Mouse (Mus musculus): Measurements from ENCODE around the gene Drg2.

Gene Drg2

DNA sequence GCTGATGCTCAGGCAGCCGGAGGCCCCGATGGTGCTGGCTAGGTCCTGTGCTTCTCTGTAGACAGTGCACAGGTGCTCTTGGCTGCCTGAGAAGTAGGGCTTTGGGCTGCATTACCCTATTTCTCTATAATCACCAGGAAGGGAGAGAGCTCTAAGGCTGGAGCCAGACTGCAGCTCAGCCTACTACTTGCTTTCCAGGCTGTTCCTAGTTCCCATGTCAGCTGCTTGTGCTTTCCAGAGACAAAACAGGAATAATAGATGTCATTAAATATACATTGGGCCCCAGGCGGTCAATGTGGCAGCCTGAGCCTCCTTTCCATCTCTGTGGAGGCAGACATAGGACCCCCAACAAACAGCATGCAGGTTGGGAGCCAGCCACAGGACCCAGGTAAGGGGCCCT lies 14.6 kb downstream of the Drg2 start, which contains the start of gene Myo15:
Gene Myo15, plus strand, starts transcription at position 301 of the 400 bp plus-strand sequence.
- no peak for DNase-seq (ENCODE audit: low spot score in 2 of 2)

DNA sequence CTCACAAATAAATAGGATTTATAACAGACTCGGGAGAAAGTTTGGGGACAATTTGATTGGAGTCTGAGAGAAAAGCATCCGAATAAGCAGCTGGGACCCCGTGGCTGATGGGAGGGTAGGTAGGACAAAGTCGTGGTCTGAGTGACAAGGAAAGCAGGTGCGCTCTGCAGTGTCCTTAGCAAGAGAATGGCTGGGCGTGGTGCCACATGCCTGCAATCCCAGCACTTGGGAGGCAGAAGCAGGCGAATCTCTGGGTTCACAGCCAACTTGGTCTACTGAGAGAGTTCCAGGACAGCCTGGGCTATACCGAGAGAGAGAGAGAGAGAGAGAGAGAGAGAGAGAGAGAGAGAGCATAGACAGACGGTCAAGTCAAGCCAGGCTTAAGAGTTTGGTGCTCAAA lies 16.4 kb downstream of the Drg2 start:
- no peak for DNase-seq (ENCODE audit: low spot score in 2 of 2)

DNA sequence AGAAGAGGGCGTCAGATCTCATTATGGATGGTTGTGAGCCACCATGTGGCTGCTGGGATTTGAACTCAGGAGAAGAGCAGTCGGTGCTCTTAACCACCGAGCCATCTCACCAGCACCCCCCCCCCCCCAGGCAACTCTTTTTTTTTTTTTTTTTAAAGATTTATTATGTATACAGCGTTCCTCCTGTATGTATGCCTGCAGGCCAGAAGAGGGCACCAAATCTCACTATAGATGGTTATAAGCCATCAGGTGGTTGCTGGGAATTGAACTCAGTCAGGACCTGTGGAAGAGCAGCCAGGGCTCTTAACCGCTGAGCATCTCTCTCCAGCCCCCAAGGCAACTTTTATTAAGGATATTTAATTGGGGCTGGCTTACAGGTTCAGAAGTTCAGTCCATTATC lies 20.1 kb downstream of the Drg2 start:
- DNase-seq (ENCODE audit: low spot score in 2 of 2), result no peak

DNA sequence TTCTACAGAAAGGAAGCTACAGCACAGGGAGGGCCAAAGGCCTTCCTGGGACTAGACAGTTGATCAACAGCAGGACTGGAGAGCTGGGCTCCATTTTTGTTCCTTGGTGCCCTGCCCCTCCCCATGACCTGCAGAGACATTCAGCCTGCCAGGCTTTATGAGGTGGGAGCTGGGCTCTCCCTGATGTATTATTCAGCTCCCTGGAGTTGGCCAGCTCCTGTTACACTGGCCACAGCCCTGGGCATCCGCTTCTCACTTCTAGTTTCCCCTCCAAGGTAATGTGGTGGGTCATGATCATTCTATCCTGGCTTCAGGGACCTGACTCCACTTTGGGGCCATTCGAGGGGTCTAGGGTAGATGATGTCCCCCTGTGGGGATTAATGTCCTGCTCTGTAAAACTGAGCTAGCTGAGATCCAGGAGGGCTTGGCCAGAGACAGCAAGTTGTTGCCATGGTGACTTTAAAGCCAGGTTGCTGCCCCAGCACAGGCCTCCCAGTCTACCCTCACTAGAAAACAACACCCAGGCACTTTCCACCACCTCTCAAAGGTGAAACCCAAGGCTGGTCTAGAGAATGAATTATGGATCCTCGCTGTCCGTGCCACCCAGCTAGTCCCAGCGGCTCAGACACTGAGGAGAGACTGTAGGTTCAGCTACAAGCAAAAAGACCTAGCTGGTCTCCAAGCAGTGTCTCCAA lies 21.4 kb downstream of the Drg2 start:
- DNase-seq (ENCODE audit: low spot score in 2 of 2), result no peak

DNA sequence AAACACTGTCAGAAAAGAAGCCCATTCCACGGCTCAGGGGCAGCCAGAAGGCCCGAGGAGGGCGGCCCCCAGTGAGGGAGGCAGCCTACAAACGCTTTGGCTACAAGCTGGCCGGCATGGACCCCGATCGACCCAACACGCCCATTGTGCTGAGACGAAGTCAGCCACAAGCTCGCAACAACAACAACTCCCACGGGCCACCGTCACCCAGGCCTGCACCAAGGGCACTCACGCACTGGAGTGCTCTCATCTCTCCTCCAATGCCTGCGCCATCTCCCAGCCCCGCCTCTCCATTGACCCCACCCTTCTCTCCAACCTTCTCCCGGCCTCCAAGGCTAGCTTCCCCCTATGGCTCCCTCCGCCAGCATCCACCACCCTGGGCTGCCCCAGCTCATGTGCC lies 23.7 kb downstream of the Drg2 start:
- DNase-seq (ENCODE audit: low spot score in 2 of 2), result no peak

DNA sequence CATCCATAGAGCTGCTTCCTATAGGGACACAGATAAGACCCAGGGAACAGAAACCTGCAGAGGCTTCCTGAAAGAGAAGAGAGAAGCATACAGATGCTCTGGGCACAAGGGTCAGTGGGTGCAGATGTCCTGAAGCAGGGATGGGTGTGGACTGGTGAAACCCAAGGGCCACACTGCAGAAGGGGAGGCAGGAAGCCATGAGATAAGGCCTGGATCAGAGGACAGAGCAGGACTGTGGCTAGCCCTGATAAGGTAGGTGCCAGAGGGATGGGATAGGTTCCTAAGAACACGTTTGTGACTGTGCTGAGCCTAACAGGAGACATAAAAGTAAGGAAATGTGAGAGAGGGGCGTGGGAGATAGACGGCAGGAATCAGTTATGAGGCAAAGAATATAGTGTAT lies 31.9 kb downstream of the Drg2 start:
- no peak for DNase-seq (ENCODE audit: low spot score in 2 of 2)

DNA sequence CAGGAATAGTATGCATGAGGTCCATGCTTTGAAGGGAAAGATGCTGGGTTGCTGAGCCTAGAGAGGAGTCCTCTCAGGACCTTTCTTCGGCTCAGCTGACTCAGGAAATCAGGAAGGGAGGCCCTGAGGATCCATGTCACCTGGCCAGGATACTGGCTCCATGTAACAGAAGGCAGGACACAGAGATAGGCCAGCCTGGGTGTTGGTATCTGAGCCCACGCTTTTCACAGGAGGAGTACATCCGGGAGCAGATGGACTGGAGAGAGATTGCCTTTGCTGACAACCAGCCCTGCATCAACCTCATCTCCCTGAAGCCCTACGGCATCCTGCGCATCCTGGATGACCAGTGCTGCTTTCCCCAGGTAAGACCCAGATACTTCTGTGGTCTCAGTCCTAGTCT lies 38.3 kb downstream of the Drg2 start:
- no peak for DNase-seq (ENCODE audit: low spot score in 2 of 2)

DNA sequence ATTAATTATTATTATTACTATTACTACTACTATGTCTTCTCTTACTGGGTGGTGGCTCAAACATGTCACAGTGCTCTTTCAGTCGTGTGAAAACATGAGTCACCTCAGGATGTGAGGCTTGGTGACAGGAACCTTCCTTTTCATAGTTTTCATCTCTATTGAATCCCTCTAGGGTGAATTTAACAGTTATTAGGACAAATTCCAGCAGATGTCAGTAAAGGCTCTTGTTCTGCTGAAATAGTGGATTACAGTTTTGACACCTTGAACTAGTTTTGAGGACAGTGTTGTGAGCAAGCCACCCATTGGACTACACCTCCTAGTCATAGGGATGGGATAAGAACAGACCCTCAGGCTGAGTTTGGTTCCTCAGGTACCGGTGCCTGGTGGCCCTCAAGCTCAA lies 41.3 kb downstream of the Drg2 start:
- no peak for DNase-seq (ENCODE audit: low spot score in 2 of 2)

DNA sequence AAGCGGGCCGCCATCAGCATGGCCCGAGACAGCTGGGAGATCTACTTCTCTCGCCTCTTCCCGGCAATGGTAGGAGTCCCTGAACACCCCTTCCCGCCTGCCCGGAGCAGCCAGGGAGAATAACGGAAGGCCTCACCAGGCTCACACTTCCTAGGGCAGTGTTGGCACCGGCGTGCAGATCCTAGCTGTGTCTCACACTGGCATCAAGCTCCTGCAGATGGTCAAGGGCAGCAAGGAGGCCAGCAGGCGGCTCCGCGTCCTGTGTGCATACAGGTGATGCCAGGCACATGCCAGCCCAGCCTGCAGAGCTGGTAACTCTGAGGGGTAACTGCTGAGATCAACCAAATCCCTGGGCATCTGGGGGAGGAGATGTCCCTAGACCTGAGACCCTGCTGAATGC lies 52.9 kb downstream of the Drg2 start:
- DNase-seq (ENCODE audit: low spot score in 2 of 2), result no peak

DNA sequence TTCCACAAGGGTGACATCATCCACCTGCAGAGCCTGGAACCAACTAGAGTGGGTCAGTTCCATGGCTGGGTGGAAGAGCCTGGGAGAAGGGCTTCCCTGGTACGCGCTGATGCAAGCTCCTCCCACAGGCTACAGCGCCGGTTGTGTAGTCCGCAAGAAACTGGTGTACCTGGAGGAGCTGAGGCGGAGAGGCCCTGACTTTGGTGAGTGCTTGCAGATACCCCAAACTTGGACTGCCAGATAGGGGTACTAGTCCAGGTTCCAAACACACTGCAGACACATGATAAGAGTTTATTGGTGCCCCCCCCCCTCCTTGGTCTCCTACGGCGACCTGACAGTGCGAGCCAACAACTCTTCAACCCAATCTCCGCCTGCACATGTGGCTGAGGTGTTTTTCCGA lies 54.6 kb downstream of the Drg2 start:
- DNase-seq (ENCODE audit: low spot score in 2 of 2), result no peak

DNA sequence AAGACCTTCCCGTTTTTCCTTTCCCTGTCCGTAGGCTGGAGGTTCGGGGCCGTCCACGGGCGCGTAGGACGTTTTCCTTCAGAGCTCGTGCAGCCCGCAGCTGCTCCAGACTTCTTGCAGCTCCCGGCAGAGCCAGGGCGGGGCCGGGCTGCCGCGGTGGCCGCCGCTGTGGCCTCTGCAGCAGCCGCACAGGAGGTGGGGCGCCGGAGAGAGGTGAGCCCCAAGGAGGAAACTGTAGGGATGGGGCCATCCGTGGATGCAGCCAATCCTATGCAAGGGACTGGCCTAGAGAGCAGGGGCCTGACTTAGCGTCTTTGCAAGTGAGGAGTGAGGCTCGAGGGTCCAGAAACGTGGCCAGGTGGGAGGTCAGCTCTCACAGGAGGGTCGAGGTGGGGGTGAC lies 55.1 kb downstream of the Drg2 start:
- DNase-seq (ENCODE audit: low spot score in 2 of 2), result no peak

DNA sequence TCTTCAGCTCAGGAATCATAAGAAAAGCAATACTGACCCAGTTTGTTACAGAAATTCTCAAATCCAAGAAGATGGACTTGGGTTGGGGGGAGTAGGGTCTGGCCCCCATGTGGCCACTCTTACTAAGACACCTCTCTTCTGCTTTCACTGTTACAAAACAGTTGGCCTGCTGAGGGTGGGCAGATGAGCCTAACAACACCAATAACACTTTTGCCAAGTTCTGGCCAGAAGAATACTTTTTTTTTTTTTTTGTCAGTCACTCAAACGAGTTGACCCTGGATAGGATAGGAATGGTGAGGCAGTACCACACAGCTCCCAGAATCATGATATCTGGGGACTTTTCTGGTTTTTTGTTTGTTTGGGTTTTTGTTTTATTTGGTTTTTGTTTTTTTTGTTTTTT lies 57.5 kb downstream of the Drg2 start:
- DNase-seq (ENCODE audit: low spot score in 2 of 2), result no peak

DNA sequence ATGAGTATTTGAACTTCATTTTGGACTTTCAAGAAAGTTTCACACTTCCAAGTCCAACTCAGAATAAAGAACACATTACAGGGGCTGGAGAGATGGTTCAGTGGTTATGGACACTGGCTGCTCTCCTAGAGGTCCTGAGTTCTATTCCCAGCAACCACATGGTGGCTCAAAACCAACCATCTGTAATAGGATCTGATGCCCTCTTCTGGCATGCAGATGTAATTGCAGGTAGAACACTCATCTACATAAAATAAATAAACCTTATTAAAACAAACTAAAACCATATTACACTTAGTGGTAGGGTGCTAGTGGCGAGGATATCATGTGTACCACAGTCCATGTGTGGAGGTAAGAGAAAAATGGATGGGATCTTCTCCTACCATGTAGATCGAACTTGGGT lies 58.1 kb downstream of the Drg2 start:
- DNase-seq (ENCODE audit: low spot score in 2 of 2), result no peak

DNA sequence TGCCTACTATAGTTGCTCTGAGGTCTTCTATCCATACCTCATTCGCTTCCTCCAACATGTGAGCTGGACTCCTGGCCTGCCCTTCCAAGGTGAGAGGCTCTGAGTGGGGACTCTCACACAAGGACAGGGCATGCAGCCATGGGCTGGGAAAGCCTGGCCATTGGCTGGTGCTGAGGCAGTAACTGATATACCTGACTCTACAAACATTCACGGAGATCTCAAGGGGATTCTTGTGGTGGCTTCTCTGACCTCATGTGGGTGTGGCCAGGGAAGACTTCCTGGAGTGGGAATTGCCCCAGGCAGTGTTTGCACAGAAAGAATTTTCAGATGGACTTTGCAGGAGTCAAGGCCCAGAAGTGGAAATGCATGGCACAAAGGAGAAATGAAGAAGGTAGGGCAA lies 60.5 kb downstream of the Drg2 start:
- no peak for DNase-seq (ENCODE audit: low spot score in 2 of 2)

DNA sequence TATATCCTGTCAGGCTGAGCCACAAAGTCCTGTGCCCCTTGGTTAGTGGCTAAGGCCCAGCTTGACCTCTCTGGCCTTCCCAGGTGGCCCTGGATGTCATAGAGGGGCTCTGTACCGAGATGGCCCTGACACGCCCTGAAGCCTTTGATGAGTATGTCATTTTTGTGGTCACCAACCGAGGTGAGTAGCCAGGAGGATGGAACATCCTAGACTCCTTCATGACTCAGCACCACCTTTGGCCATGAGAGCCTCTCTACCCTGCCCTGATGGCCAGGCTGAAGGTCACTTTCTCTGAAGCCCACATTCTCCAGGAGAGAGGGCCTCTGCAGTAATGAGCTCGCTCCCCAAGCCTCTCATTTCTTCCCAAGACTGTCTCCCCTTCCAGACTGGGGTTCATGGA lies 63.9 kb downstream of the Drg2 start:
- no peak for DNase-seq (ENCODE audit: low spot score in 2 of 2)
